Mouse (Mus musculus) layer of hippocampus, postnatal 14 days (tissue): Measurements from ENCODE around the gene 4921517D22Rik. TPM values are rescaled to one million over a fixed set of nuclear protein-coding genes. Genes with fewer than 3 reads are reported as not detected.

Source experiments
- DNase-seq, 2 experiments: peaks; one replicate each; pipeline ENCODE4 v3.0.0; 2021 to 2022; ENCODE audit warnings: low spot score in 2 of 2, mixed read lengths in 1 of 2
- total RNA-seq, 2 experiments: library from RNA; stranded (reverse); gene quantifications; 2 replicates each; pipeline ENCODE4 v1.2.3; 2021

Gene 4921517D22Rik
- total RNA-seq, 2 experiments from 2014 or later = not detected

- no peak for DNase-seq
These were observed 29.8 kb downstream of the 4921517D22Rik start for GRCm38 (mm10) chr13:59663939-59664712.

DNA sequence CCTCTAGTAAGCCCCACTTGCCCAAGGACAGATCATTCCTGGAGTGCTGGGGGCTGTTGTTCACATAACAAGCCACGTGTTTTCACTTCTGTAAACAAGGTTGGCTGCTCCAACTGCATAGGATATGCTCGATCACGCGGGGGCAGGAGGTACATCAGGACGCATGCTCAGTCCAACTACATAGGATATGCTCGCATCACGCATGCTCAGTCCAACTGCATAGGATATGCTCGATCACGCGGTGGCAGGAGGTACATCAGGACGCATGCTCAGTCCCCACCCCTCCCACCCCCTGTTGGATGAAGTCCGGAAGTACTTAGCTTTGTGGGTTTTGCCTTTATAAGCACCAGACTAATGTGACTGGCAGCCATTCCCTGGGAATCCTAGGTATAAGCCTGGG is 31.9 kb downstream of the 4921517D22Rik start:
- no peak for DNase-seq

GRCm38 (mm10) chr13:59661387-59661786 is 32.5 kb downstream of the 4921517D22Rik start:
- no peak for DNase-seq

- DNase-seq = no peak
These were observed 33.5 kb downstream of the 4921517D22Rik start for GRCm38 (mm10) chr13:59660371-59660770.

GRCm38 (mm10) chr13:59657781-59658180 is 36.1 kb downstream of the 4921517D22Rik start:
- DNase-seq = no peak

- no peak for DNase-seq
These were observed 36.9 kb downstream of the 4921517D22Rik start for GRCm38 (mm10) chr13:59656975-59657388.

DNA sequence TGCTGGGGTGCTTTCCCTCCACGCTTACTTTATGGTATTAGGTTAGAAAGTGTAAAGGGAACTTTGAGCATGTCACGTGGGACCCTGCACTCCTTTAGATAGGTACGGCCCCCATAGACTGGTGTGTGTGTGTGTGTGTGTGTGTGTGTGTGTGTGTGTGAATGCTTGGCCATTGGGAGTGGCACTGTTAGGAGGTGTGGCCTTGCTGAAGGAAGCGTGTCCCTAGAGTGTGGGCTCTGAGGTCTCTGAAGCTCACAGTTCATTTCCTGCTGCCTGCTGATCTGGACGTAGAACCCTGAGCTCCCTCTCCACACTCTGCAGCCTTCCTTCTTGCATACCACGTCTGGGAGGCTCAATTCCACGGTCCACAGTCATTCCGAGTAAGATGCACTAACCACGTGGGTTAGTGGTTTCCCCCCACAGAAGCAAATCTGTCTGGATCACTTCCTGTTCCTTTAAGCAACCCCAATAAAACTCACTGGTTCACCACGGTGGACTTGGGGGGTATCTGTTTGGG is 37.5 kb downstream of the 4921517D22Rik start:
- no peak for DNase-seq

- no peak for DNase-seq
These were observed 38.1 kb downstream of the 4921517D22Rik start for GRCm38 (mm10) chr13:59655718-59656315.

GRCm38 (mm10) chr13:59654465-59654864 is 39.4 kb downstream of the 4921517D22Rik start:
- no peak for DNase-seq

- DNase-seq = no peak
These were observed 40.8 kb downstream of the 4921517D22Rik start for GRCm38 (mm10) chr13:59653136-59653535.

DNA sequence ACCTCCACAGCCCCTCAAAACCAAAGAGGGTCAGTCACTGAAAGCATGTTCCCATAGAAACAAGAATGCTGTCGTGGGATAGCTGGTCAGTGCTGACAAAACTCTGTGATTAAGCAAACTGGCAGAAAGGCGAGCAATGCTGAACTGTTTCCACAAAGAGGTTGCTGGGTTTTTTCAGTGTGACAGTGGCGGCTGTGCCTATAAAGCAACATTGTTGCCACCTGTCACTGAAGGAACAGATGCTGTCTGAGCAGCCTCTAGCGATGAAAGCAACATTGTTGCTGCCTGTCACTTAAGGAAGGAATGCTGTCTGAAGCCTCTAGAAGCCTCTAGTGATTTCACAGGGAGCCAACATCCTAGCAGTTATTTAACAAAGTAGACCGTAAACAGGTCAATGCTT is 41.3 kb downstream of the 4921517D22Rik start:
- no peak for DNase-seq

GRCm38 (mm10) chr13:59649781-59650180 is 44.1 kb downstream of the 4921517D22Rik start:
- no peak for DNase-seq

- no peak for DNase-seq
These were observed 45.3 kb downstream of the 4921517D22Rik start for GRCm38 (mm10) chr13:59648598-59648997.

GRCm38 (mm10) chr13:59647484-59647883 is 46.4 kb downstream of the 4921517D22Rik start:
- no peak for DNase-seq

DNA sequence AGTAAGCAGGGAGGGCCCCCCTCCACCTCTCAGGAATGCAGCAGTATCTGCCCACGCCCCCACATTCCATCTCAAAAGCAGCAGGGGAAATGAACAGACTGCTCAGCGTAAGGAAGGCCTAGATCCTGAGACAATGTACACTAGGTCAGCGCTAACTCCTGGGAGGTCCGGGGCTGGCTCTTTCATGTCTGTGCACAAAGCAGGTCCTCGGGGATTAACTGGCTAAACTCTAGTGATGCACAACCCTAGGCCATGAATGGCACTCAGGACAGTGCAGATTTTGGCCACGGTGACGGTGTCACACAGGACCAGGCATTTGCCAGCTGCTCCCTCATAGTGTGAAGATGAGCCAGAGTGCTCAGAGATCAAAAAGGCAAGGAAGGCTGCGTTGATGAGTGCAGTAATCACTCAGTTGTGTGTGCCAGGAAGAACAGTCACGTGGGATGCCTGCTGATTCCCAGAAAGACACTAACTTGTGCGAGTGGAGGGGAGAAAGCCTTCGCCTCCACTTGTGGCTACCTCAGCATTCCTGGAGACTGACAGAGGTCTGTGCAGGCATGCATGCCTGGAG is 47.1 kb downstream of the 4921517D22Rik start:
- no peak for DNase-seq

- DNase-seq = no peak
These were observed 48.4 kb downstream of the 4921517D22Rik start for GRCm38 (mm10) chr13:59645491-59645890.

- no peak for DNase-seq
These were observed 51.1 kb downstream of the 4921517D22Rik start for GRCm38 (mm10) chr13:59642818-59643217.

DNA sequence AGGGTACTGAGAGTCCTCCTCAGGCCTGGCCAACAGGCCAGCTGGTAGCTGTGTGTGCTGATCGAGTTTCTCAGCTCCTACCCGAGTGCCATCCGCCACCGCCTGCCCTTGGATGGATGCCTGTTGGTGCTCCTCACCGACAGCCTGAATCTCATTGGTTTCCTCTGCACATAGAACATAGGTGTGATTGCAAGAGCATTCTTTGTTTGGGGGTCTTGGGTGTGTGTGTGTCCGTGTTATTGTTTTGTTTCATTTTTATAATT is 53.8 kb downstream of the 4921517D22Rik start:
- DNase-seq = no peak

DNA sequence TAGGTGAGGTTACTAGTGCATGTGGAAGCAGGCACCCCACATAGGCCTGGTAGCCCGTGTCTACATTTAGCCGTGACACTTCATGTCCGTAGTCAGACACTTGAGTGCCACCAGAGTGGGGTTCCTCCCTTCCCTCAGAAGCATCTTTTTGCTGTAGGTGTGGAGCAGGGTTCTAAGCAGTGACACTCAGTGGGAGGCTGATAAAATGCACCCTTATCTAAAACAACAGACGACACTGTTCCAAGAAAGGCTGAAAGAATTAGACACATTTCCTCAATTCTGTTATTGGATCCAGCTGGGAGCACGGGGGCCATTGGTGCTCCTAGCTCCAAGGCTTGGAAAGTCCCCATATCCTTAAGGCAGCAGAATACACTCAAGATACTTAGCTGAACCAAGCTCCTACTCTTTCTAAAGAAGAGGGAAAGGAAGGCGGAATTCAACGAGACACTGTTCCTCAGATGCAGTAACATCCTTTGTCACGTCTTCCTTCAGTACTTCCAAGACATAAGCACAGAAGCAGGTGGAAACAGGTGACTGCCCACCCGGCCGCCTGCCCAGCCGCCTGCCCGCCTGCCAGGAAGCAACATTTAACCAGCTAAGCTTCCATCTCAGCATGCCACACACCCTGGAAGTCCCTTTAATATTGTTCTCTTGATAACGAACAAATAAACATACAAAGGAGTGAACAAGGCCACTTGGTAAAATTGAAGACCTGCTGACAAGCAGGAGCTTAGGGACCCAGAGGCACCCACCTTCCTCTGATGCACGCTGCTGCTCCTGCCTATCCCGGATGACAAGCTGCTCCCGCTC is 54.3 kb downstream of the 4921517D22Rik start:
- DNase-seq = no peak

GRCm38 (mm10) chr13:59637800-59638199 is 56.1 kb downstream of the 4921517D22Rik start:
- DNase-seq = no peak
